Mouse (Mus musculus): Measurements from ENCODE around the gene Tm6sf1.

GRCm38 (mm10) chr7:81844801-81845200, 14.0 kb upstream of the Tm6sf1 start:
- TF ChIP-seq POLR2A (IDR thresholded peaks at IDR 0.05; ENCODE audit: insufficient read depth, low read depth, low read length) (no peak), CTCF (IDR thresholded peaks at IDR 0.05; ENCODE audit: insufficient read depth, low read depth, low read length) (no peak)
